Mouse (Mus musculus) right cerebral cortex, postnatal 25 days (tissue): Measurements from ENCODE around the gene H2-Eb2.

Experiments used
- DNase-seq: peaks from one replicate; pipeline ENCODE4 v3.0.0; 2022

Gene H2-Eb2

DNA sequence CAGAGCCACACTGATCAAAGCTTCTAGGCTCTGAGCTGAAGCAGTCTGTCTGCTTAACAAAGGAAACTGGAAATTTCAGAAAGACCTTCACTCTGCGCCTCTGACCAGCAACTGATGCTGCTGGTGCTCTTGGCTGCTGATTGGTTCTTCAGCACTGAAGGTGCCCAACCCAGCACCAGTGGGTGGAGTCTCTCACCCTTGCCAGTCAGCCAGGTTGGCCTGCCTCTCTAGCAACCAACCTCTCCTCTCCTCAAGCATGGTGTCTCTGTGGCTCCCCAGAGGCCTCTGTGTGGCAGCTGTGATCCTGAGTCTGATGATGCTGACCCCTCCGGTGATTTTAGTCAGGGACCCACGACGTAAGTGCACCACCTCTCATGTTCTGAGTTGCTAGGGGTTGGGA, at the start of gene H2-Eb2:
Gene H2-Eb2 (plus strand): TSS at position 230 of the 400 bp plus-strand sequence.
- DNase-seq, result no peak

DNA sequence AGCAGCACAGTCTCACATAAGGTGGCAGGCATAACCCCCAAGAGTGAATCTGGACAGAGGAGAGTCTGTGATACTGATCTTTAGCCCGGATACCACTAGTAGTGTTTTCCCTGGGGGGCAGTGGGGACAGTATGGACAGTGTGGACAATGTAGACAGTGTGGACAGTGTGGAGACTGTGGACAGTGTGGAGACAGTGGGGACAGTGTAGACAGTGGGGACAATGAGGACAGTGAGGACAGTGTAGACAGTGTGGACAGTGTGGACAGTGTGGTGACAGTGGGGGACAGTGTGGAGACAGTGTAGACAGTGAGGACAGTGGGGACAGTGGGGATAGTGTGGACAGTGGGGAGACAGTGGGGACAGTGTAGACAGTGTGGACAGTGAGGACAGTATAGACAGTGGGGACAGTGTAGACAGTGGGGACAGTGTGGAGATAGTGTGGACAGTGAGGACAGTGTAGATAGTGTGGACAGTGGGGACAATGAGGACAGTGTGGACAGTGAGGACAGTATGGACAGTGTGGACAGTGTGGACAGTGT, 44.9 kb upstream of the H2-Eb2 start:
- DNase-seq, result no peak

DNA sequence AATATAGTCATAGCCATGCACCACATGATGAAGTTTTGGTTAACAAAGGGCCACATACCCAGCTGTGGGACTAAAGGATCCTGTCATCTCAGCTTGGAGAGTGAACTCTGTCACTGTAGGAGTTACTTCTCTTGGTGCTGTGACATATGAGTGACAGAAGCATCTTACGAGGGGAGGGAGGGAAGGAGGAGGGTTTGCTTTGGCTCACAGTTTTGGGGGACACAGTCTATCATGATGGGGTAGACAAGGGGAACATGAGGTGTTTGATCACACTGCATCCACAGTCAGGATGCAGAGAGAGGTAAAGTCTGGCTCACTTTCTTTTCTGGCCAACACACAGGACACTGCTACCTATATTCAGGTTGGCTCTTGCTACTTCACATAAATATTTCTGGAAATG, 43.6 kb upstream of the H2-Eb2 start:
- DNase-seq, result no peak

DNA sequence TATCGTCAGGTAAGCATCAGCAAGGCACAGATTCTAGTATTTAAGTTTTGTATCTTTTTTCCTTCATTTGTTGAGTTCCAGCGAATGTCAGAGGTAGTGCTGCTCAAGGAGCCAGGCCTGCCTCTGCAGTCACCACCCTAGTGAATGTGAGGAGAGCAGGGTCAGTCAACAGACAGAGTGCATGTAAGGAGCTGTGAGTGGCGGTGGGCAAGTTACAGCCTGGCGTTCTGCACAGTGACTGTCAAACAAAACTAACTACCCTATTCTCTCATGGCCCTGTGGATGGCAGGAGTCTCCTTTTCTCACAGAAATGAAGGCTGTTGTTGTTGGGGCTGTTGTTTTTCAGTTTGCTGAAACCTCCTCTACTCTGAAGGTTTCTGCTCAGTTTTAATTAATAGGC, 40.1 kb upstream of the H2-Eb2 start:
- no peak for DNase-seq

DNA sequence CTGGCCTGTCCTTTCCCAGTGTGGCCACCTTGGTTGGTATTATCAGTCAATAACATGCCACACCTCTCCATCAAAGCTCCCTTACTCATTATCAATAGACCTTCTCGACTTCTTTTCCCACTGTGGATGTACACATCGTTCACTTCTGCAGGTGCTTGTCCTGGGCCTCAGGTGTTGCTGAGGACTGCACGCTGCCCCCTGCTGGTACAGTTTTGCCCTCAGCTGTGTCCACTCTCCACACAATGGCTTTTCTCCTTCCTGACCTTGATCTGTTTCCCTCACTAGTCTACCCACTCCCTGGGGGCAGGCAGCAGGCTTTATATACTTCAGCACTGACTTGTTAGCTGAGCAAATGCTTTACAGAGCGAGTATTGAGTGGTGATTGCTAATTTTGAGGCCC, 39.6 kb upstream of the H2-Eb2 start:
- no peak for DNase-seq

DNA sequence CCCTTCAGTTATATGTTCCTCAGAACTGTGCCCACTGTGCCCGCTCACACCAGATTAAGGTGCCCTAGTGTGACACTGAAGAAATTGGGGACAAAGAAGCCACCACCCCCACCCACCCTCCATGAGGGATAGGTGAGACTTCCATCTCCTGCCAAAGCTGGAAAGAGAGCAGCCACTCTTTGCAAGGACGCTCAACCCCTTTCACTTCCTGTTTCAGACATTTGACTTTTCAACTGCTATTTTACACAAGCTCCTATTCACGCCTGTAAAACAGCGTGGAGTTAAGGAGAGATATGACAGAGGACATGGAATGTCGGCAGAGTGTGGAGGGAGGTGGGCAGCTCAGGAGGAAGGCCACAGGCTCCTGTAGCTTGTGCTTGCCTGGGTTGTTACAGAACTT, 39.0 kb upstream of the H2-Eb2 start:
- no peak for DNase-seq

DNA sequence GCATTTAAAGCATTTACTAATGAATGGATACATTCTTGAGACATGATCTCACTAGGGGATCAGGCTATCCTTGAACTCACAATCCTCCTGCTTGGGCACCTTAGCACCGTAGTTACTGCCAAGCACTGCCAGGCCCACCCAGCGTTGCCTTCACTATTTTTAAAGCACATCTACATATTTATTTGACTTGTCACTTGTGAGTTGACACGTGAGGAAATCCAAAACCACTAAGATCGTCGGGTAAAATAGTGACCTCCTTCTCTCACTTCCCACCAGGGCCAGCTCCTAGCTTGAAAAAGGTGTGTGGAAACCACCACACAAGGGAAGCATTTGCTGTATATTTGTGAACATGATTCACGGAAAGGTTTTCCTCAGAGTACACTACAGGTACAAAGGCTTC, 38.5 kb upstream of the H2-Eb2 start:
- DNase-seq, result no peak

DNA sequence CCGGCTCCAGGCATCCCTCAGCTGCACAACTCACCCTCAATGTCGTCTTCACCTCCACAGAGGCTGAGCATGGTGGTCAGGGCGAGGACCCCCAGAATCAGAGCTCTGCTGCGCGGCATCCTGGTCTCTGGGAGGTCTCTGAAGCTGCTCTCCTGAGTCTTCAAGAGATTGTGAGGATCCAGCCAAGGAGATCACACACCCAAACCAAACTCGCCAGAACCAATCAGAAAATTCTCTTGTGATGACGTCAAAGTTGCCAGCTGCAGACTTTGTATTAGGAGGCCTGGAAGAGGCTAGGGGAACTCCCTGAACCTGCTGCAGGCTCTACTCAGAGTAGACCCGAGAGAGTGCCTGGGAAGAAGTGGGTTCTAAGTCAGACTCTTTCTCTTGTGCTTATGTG, 37.8 kb upstream of the H2-Eb2 start, which contains the start of gene H2-Aa:
Gene H2-Aa (minus strand): TSS at position 176 of the 400 bp plus-strand sequence.
- peak; percentile 71 for DNase-seq

DNA sequence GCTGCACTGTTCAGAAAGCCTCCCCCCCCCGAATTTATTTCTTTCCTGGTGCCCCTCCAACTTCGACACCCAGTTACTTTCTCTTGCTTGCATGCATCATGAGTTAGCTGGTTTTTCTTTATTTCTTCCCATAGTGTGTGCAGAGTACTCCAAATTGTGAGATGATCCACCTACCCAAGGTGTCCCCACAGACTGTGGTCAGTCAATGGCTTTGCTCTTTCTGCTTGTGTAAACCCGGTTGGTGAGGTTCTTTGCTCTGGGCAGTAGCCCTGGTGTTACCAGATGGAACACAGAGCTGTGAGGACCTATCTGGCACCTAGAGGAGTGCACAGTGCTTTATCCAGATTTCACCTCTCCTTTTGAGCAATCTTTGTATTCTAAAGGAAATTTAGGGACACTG, 37.3 kb upstream of the H2-Eb2 start:
- DNase-seq, result no peak

DNA sequence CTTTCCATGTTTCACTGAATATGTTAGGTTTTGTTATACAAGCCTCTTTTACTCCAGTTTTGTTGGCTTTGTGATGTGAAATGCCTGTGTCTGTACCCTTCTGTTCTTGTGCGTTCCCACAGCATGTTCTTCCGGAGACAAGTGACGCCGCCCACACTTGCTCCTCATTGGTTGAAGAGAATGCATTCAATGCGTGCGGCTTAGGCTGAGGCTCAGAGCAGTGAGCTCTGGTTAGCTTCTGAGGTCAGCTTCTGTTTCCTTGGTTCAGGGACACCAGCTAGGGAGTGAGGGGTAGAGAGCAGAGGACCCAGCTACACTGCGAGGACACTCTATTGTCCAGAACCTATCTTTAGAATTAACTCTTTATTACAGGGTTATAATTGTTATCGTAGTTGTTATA, 33.9 kb upstream of the H2-Eb2 start:
- DNase-seq, result peak; percentile 67

DNA sequence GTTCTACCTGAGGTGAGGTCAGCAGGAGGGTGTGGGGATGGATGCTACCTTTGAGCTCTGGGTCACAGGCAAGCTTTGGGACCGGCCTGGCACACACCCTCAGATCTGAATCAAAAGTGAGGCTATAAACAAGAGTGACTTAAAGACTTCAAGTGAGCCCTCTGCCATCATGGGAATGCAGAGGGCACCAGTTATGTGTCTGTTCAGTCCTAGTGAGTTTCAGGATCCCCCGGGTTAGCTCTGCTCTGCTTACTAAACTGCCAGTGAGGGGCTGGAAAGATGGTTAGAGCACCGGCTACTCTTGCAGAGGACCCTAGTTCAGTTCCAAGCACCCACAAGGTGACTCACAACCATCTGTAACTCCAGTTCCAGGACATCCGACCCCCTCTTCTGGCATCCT, 32.9 kb upstream of the H2-Eb2 start:
- DNase-seq, result no peak

DNA sequence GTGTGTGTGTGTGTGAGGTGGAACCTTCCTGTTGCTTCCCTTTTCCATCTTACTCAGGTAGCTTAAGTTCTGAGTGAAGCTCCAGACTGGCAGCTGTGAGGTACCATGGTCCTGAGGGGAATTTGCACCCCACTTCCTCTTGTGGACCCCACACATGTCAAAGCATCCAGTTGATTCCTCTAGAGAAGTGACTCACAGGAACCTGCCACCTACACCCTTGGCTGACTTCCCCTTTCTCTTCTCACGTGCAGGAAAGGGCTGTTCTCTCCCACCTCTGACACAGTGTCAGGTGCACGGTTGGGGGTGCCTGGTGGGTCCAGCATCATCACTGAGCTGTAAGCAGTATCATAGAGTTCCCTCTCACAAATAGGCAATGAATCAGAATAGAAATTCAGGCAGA, 31.9 kb upstream of the H2-Eb2 start:
- no peak for DNase-seq

DNA sequence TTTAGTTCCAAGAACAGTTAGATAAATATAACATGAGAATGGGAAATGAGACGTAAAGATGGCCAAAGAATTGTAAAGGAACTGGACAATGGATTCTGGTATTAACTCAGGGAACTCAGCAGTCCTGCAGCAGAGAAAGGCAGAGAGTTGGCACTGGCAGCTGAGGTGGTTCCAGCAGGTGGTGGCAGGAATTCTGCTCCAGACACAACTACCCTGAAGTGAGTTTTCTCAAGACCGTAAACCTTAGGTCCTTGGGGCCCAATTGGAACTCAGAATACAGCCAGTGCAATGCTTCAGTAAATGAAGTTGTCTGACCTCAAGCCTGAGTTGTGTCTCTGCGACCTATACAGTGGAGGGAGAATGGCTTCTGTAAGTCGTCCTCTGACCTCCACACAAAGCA, 31.2 kb upstream of the H2-Eb2 start:
- no peak for DNase-seq

DNA sequence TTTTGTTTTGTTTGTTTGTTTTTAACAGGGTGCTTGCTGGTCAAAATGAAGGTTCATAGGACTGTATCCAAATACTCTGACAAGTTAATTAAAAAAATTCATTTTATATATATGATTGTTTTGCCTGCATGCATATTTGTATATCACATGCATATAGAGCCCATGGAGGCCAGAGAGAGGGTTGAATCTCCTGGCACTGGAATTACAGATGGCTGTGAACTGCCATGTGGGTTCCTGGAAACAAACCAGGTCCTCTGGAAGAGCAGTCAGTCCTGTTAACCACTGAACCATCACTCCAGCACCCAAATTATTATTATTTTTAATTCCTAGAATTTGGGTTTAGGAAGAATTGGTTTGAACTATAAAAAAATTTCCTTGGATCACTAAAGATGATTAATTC, 30.2 kb upstream of the H2-Eb2 start:
- no peak for DNase-seq

DNA sequence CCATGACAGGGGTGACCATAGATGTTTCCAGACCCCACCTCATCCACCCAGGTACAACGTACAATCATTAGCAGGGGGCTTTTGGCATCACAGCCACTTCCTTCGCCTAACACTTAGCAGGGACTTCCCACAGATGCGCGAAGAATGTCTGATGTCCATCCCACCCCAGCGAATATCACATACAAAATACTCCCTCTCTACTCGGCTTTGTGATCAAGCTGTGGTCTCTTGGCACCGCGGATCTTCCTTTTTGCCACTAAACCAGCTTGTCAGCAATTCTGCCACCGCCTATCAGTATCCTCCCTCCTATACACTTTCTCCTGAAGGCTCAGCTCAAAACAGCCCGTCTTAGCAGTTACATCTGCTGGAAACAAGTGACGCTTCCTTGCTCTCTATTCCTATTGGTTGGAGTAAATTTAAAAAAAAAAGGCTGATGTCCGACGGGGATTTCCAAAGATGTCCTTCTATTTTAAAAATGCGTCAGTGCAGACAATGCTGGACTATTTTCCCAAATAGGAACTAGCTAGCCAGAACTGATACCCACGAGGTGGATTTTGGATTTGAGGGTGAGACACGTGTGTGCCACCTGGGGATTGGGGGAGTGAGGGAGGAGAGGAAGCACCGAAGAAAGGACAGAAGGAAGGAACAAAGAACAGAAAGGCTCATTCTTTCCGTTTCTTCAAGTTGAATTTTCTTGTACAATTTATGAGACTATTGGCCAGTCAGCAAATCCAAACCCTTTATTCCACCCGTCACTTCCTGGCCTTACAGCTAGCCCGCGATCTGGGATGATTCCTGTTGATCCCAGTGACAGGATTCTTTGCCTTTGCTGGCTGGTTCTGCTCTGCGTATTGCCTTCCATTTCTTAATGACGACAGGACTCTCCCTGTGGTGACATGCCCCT, 29.3 kb upstream of the H2-Eb2 start:
- DNase-seq, result peak; percentile 17

DNA sequence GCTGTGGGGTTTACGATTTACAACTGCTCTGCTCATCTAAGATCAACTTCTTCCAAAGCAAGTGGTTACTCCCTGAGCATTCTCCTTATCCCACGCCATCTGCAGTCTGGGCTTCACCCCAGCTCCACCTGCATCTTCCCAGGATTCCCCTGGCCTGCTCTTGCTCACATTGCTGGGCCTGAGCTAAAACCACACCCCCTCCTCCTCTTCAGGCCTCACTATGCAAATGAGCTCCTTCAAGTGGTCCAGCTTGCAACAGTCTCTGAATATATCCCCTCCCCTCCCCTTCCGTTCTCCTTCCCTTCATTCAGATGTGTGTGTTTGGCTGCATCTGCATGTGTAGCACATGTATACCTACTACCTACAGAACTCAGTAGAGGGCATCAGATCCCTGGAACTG, 26.1 kb upstream of the H2-Eb2 start:
- no peak for DNase-seq

DNA sequence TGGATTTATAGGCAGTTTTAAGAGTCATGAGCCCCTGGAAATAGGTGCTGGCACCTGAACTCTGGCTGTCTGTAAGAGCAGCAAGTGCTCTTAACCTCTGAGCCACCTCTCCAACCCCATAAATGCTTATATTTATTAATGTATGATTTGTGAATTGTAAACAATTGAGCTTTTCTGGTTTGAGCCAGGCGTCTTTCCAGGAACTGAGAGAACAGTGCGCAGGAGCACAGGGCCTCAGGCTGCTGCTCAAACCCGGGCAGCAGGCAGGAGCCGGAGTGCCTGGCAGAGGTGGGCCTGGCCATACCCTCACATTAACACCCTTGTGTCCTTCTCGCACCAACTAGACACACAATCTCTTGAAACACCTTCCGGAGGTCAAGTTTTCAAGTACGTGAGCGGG, 25.4 kb upstream of the H2-Eb2 start:
- no peak for DNase-seq

DNA sequence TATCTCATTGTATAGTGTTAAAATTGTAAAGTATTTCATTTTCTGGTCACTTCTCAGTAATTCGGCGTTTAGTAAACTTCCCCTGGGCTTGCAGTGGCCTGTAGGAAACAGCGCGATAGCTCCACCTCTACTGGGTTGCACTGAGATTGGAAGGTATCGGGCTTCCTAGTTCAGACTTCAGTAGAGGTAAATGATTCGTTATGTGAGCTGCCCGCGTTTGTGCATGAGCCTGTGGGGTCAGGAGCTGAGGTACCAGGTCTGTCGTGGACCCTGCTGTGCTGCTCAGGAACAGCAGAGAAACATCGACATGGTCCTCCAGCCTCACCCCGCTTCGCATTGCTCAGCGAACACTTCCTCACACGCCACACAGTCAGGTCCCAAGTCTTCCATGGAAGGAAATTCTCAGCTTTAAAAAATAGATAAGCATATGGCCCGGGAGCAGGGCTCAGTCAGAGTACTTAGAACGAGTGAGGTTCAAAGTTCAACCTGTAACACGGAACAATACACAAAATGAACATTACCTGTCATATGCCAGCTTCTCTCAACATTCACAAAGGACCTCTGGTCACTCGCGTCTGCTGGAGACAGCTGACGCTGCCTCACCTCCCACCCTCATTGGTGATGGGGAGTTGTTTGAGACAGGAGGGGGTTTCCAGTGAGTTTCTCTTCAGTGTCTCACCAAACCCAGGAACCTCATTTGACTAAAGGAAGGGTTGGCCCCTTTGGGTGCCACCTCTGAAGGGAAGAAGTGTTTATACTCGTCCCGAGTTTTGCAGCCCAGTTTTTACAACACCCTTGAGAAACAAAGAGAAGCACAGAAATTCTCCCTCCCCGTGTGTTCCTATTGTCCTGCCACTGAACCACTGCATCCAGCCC, 24.5 kb upstream of the H2-Eb2 start:
- no peak for DNase-seq

DNA sequence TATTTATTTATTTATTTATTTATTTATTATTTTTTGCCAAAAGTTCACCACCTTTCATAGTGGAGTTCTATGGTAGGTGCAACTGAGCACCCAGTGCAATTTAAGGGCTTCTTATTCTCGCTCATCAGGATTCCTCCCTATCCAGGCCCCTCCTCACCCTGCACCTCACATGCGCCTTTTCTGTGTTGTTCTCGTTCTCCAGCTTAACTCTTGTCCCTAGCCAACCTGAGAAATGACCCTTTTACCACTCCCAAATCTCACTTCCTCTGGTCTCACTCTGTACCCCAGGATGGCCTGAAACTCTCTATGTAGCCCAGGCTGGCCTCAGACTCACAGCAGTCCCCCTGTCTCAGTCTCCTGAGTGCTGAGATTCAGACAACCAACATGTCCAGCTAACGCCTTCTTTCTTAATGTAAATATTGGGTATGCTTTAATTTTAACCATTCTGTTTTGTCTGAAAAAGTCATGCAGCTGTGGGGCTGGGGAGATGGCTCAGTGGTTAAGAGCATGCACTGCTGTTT, 23.7 kb upstream of the H2-Eb2 start:
- DNase-seq, result no peak

DNA sequence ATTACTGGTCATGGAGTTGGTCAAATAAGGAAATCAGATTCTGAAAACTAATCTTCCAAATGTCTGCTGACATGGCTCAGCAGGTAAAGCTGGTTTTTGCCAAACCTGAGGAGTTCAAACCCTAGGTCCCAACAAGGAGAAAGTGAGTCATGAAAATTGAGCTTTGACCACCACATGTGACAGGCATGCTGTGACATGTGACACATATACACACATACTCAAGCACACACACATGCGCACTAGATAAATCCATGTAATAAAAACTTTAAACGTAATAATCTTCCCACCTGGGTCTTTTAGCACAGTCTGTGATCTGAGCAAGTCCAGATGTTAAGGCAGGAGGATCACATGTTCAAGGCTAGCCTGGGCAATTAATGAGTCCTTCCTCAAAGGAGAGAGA, 21.7 kb upstream of the H2-Eb2 start:
- no peak for DNase-seq

DNA sequence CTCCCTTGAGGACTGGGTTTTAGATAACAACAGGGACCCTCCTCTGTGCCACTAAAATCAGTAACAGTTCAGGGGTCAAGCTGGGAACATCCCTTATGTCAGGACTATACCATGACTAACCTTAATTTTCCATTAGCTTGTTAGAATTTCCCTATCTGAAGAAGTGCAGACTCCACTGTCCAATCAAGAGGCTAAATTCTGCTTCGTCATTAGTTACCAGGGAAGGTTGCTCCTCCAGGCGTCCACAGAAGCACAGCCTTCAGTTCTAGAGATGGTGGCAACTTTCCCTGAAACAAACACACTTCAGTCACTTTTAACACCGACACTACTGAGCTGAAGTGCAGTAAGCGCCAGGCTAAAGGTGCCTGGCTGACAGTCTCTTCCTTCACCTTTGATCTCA, 20.7 kb upstream of the H2-Eb2 start:
- peak; percentile 37 for DNase-seq

DNA sequence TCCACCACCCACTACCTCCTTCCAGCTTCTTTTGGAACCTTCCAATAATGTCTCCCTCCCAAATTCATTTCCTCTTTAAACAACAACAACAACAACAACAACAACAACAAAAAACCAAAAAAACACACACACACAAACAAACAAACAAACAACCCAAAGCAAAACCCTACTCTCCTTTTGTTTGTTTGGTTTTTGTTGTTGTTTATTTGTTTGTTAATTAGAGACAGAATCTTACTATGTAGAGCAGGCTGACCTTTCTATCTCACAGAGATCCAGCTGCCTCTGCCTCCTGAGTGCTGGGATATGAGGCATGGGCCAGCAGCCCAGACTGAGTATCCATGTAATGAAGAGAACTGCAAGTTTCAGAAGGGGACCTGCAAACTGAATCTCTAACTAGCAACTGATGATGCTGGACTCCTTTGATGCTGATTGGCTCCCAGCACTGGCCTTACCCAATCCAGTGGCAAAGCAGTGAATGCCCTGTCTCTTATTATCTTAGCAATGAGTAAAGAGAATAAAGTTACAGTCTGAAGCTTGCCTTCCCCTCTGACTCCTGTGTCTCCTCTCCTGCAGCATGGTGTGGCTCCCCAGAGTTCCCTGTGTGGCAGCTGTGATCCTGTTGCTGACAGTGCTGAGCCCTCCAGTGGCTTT, 20.0 kb upstream of the H2-Eb2 start, which contains the start of gene H2-Eb1:
Gene H2-Eb1 (plus strand): TSS at position 488 of the 651 bp plus-strand sequence.
- peak; percentile 81 for DNase-seq

DNA sequence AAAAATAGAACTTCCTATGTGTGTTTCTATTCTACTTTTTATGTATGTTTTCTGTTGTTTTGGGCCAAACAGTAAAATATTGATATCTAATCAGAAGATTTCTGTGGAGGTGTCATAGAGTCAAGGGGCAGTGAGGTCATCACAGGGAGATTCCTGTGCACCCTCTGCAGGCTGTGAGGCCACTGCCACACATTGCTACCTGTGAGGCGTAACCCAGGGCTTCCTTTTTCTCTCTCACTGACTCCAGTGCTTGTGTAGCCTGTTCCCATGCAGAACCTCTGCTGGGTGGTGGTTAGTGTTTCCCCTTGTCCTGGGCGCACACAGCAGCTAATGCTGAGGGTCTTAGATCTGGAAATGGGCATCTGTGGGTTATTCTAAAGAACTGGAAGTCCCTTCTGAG, 19.1 kb upstream of the H2-Eb2 start:
- no peak for DNase-seq
